Mouse (Mus musculus): ENCODE results near the gene Ptov1.
A peak's percentile ranks its signal among the peaks of the same experiment; 100 is the strongest.

The Ptov1 gene

DNA sequence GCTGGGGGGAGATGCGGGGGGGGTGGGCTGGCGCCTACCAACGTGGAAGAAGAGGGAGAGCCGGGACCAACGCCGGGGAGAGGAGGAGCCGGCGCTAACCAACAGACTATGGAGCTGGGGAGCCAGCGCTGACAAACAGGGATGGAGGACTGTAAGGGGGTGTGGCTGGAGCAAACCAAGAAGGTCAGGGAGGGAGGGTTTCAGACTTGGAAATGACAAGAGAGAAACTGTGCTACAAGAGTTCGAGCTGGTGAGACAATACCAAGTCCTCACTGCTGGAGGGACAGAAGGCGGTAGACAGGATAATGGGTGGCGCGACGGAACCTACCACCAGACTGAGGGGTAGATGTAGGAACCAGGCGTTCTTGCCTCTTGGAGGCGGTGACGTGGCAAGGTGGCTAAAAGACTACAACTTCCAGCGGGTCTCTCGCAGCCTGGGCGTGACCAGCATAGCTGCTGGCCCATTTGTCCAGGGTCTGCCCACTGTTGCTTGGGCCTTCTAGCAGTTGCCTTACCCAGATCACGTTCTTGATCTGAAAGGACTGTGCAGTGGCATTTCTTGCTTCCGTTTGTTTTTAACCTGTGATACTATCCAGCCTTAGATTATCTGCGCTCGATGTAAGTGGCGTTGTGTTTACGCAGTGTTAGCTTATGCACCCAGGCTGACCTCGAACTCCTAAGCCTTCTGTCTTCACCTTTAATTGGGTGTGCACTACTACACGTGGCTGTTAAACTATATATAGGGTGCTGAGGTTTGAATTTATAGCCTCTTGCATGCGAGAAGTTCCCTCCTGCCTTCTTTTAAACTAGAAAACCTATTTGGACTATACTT lies at the start of gene Ptov1:
Ptov1 (minus strand) TSS at position 92 of the 832 bp plus-strand sequence.
- DNase-seq (ENCODE audit: low read depth), result peak; percentile 97

DNA sequence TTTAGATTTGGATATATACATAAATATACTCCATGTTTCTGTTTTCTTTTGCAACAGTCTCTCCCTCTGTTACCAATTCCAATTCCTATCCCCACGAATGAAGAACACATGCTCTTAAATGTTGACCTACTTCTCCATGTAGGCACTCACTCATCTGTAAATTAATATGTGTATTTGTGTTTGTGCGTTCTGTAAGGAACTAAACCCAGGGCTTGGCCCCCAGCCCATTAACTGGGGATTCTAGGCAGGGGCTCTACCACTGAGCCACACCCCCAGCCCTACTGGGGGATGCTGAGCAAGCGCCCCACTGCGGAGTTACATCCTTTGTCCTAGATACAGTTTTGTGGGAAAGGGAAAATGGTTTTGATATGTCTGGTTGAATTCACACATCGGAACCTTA lies 49.5 kb upstream of the Ptov1 start:
- no peak for DNase-seq (ENCODE audit: low read depth)

DNA sequence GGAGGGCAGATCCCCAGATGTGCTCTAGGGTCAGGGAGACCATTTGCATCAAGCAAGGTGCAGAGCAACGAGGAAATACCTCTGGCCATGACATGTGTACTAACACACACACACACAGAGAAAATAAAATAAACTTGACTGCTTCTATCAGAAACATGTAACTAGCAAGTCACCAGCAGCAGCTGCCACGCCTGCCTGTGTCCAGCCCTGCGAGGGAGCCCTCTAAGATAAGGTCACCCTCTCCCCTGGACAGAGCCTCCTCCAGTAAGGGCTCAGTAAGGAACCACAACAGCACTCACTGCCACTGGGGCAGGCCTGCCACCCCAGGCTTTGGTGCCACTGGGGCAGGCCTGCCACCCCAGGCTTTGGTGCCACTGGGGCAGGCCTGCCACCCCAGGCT lies 48.6 kb upstream of the Ptov1 start:
- no peak for DNase-seq (ENCODE audit: low read depth)

- no peak for DNase-seq (ENCODE audit: low read depth)
Measured at GRCm38 (mm10) chr7:44916881-44917280, 47.3 kb upstream of the Ptov1 start.

DNA sequence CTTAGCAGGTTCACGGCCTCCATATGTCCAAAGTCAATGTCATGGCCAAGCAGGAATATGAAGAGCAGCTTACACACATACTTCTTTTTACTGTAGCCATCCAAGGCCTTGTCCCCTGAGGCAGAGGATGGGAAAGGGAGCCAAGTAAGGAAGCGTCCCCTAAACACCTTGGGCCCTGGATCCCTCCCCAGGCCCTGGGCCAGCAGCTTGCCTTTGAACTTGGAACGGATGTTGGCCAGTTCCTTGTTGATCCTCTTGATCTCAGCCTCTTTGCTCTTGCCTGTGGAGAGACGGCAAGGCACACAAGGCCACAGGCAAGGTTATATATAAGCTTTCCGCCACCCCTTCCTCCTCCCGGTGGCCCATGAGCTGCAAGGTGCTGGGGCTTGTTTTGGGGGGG lies 46.6 kb upstream of the Ptov1 start:
- no peak for DNase-seq (ENCODE audit: low read depth)

- no peak for DNase-seq (ENCODE audit: low read depth)
Measured at GRCm38 (mm10) chr7:44915314-44915713, 45.7 kb upstream of the Ptov1 start.

- DNase-seq (ENCODE audit: low read depth), result no peak
Measured at GRCm38 (mm10) chr7:44914396-44914795, 44.8 kb upstream of the Ptov1 start.

DNA sequence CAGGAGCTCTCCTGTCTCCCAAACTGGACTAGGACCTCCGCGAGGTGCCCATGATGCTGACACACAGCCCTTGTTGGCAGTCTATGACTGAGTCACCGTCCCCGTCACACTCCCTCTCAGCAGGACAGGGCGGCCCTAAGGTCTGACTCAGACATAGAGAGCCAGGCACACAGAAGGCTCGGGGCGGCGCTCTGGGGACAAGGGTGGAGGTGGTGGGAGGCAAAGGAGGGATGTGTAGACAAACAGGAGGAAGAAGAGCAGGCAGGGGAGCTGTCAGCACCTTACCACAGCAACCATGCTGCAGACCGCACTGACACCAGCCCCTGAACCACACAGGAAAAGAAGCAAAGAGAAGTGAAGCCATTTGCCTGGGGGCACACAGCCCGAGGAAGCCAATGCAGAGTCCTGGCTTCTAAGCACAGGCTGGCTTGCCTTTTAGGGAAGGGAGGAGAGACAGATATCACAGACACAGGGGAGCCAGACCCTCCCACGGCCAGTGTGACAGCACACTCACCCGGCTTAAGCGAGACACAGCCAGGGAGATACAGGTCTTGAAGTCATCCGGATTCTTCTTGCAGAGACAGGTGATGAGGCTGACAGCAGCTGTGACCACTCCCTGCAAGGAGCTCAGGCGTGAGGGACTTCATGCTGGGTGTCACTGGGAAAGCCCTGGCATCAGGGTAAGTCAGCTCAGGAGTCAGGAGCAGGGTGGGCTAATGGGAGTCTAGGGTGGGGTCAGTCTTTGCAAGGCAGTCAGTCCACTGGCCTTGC lies 39.3 kb upstream of the Ptov1 start:
- DNase-seq (ENCODE audit: low read depth), result peak; percentile 51

DNA sequence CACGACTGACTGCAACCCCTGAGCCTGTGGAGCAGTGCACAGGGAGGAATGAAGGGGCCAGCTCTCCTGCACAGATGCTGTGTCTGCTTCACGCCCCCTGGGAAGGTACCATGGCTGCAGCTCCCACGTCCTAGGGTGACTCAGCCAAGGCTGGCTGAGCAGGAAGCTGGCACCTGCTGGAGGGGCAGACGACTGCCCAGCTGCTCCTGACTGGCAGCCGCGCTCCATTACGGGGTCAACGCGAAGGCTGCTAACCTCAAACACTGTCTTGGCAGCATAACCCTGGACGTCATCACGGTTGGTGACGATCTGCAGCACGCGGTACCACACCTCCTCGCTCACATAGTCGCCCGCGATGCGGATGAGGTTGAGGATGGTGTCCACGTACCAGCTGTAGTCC lies 35.8 kb upstream of the Ptov1 start:
- no peak for DNase-seq (ENCODE audit: low read depth)

- peak; percentile 62 for DNase-seq (ENCODE audit: low read depth)
Measured at GRCm38 (mm10) chr7:44901230-44901722, 31.7 kb upstream of the Ptov1 start.

DNA sequence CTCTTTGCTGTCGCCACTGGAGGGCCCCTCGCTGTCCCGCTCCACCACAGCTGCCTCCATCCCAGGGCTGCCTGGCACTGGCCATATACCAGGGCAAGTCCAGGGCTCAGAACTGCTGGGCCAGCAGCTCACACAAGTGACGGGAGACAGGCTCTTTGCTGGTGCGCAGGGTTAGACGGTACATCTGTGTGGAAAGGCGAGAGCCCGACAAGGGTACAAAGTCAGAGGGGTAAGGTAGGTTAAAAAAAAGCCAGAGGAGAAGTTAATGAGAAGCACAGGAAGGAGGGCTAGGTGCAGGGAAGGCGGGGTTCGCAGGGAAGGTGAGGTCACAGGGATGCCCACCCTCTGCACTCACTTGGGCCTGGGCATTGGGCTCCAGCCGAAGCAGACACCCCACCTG lies 31.0 kb upstream of the Ptov1 start:
- DNase-seq (ENCODE audit: low read depth), result no peak

- peak; percentile 28 for DNase-seq (ENCODE audit: low read depth)
Measured at GRCm38 (mm10) chr7:44898607-44899006, 29.0 kb upstream of the Ptov1 start.

DNA sequence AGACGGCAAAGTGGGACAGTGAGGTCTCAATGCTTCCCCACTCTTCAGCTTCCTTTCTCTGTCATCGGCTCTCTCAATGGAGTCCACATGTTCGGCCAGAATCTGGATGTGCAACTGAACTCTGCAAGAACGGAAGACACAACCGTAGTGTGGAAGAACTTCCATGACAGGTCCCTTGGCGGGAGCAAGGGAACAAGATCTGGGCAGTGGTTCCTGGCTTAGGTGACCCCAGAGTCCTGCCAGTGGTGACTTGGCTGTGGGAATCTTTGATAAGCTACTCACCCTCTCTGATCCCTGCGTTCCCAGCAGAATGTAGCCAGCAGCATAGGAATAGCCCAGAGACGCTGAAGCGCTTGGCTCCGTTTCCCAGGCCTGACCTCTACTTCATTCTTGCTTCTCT lies 26.9 kb upstream of the Ptov1 start:
- DNase-seq (ENCODE audit: low read depth), result peak; percentile 25

DNA sequence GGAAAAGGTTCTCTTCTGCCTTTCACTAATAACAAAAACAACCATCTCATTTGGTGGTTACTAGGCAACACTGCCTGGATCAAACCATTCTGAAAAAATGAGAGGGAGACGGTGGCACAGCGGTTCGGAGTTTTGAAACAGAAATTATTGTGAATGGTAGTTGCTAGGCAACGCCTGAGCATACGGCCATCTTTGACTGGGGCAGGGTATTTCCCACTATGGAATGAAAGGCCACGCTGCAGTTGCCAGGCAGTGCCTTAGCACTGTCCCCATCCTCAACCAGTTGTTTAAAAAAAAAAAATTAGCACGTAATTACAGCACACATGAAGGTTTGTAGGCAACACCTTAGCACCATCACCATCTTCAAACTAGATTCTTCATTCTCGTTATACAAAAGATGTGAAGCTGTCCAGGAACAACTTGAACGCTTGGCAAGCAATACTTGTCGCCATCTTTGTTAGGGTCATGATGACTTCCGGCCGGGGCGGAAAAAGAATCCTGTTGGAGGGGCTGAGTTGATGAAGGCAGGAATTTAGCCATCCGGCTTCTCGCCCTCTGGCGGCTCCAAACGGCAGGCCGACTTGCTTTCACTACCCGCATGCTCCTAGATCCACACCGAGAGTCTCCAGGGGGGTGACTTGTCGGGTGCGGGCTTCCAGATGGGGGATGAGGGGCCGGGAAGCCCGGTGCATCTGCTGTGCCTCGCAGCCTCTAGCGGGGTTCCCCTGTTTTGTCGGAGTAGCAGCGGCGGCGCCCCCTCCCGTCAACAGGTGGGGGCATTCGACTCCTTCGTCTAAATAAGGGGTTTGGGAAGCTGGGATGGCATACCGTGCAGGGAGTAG lies 26.2 kb upstream of the Ptov1 start, which contains the start of gene Fuz:
Fuz (plus strand) TSS at position 487 of the 842 bp plus-strand sequence.
- DNase-seq (ENCODE audit: low read depth), result peak; percentile 96

DNA sequence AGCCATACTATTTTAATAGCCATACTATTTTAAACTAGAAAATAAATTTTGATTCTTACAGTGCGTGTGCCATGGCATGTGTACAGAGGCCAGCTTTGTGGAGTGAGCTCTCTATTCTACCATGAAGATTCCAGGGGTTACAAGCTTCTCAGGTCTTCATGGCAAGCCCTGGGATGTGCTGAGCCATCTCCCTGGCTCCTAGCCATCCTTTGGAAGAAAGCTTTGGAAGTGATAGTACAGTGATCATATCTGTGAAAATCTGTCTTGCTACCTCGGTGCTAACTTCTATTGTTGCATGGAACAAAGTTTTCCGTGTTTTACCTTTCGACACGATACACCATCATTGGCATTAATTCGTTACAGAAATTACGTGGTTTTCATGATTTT lies 25.6 kb upstream of the Ptov1 start:
- no peak for DNase-seq (ENCODE audit: low read depth)

- DNase-seq (ENCODE audit: low read depth), result no peak
Measured at GRCm38 (mm10) chr7:44894175-44894574, 24.6 kb upstream of the Ptov1 start.

- peak; percentile 82 for DNase-seq (ENCODE audit: low read depth)
Measured at GRCm38 (mm10) chr7:44893197-44893596, 23.6 kb upstream of the Ptov1 start.

DNA sequence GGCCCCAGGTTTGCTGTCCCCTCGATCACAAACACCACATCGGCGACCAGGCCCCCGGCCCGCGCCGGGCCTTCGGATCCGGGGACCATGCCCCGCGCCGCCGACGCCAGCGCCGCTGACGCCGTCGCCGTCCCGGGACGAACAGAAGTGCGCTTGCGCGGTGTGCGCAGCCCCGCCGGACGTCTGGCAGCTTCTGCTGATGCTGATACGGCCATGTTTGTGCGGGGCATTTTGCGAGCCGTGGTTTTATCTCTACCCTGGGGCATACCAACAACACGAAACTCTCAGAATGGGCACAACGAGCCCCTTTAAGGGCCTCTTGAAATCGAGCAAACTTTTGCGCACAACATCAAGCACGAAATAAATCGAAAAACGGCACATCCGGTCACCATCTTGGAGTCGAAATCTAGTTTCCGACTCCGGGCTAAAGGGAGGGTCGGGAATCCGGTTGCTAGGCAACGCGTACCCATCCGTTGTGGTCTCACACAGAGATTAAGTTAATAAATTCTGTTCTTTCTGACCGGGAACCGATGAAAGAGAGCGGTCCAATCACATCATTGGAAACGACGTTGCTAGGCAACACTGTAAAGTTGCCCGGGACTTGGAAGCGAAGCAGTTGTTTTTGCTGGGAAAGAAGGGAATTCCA lies 22.8 kb upstream of the Ptov1 start, which contains the start of gene Med25:
Med25 (minus strand) TSS at position 437 of the 646 bp plus-strand sequence.
- peak; percentile 98 for DNase-seq (ENCODE audit: low read depth)

GRCm38 (mm10) chr7:44891611-44892010 lies 22.0 kb upstream of the Ptov1 start:
- DNase-seq (ENCODE audit: low read depth), result no peak

GRCm38 (mm10) chr7:44890737-44891136 lies 21.1 kb upstream of the Ptov1 start:
- DNase-seq (ENCODE audit: low read depth), result no peak

DNA sequence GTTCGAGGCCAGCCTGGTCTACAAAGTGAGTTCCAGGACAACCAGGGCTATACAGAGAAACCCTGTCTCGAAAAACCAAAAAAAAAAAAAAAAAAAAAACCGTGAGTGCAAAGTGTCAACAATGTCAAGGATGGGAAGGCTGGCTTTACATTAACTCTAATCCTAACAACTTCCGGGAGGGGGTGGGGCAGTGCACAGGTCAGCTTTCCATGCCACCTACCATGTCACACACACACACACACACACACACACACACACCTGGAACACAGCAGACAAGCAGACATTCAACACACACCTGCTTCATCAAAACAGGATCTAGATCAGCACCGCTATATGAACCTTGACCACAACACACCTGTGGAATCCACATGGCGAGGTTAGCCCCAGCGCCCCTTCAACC lies 20.6 kb upstream of the Ptov1 start:
- DNase-seq (ENCODE audit: low read depth), result no peak

Data from NIH3T3 (cell line).